Mouse (Mus musculus) spleen, adult 2 months (tissue): ENCODE measurements at regions not wholly inside any gene's neighbourhood (a gene's known extent, or its start where the extent isn't known, plus 50 kb on each side); places are given as distances from the start of the nearest gene placed in this dataset.

ENCODE experiments used
- CTCF ChIP-seq: fragments of 200-500 bp; IDR thresholded peaks from 2 replicates; pipeline ENCODE4 v1.5.1; 2011; ENCODE audit warnings: mild to moderate bottlenecking, inconsistent platforms; ENCODE audit not compliant: insufficient read depth, insufficient read length, insufficient replicate concordance; ENCODE audit errors: extremely low read depth
- POLR2A ChIP-seq: fragments of 200-500 bp; IDR thresholded peaks from 2 replicates; pipeline ENCODE4 v1.6.1; 2011; ENCODE audit warnings: low read depth, low read length, inconsistent platforms

DNA sequence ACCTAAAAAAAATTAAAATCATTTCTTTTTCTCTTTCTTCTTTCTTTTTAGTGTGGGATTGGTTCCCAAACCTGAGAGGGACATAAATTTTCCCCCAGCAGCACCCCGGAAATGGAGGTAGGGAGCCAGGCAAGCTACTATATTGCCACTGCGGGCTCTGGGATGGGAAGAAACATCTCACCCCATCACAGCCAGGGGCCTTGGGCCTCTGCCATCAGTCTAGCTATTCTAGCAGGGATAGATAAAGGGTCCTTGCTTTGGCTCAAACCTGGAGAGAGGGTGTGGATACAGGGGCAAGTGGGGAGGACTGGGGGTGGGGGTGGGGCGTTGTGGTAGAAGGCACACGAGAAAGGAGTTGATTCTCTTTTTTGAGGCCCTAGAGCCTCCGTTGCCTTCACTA lies 116.3 kb upstream of the Lhx1 start:
- TF ChIP-seq POLR2A: no peak
- TF ChIP-seq CTCF: no peak
